Mouse (Mus musculus) frontal cortex, postnatal 14 days (tissue): ENCODE measurements around the gene Sapcd2.
A peak's percentile ranks its signal among the peaks of the same experiment; 100 is the strongest.

Source experiments
- DNase-seq, 2 experiments: peaks; one replicate each; pipeline ENCODE4 v3.0.0; 2022; ENCODE audit warnings: low spot score in 2 of 2

Gene Sapcd2

GRCm38 (mm10) chr2:25371764-25372643 is at the start of gene Sapcd2:
Gene Sapcd2 (plus strand): TSS chr2:25372321.
- peak; percentile 83 to 86 for DNase-seq

GRCm38 (mm10) chr2:25326036-25326435 is 46.1 kb upstream of the Sapcd2 start:
- no peak for DNase-seq

- no peak for DNase-seq
Measured at GRCm38 (mm10) chr2:25328440-25328839, 43.7 kb upstream of the Sapcd2 start.

- DNase-seq = no peak
Measured at GRCm38 (mm10) chr2:25331470-25331869, 40.7 kb upstream of the Sapcd2 start.

- DNase-seq = peak; percentile 99
Measured at GRCm38 (mm10) chr2:25332286-25333160, 39.6 kb upstream of the Sapcd2 start, which contains the start of gene Man1b1. Gene Man1b1 (plus strand): TSS chr2:25332338.

- DNase-seq = no peak
Measured at GRCm38 (mm10) chr2:25333569-25333968, 38.6 kb upstream of the Sapcd2 start.

- DNase-seq = no peak
Measured at GRCm38 (mm10) chr2:25338303-25338702, 33.8 kb upstream of the Sapcd2 start.

GRCm38 (mm10) chr2:25348162-25348561 is 24.0 kb upstream of the Sapcd2 start:
- no peak for DNase-seq

- DNase-seq = no peak
Measured at GRCm38 (mm10) chr2:25349499-25349898, 22.6 kb upstream of the Sapcd2 start.

GRCm38 (mm10) chr2:25350701-25351100 is 21.4 kb upstream of the Sapcd2 start:
- DNase-seq = no peak

GRCm38 (mm10) chr2:25354211-25354610 is 17.9 kb upstream of the Sapcd2 start:
- DNase-seq = no peak

GRCm38 (mm10) chr2:25355419-25356066 is 16.6 kb upstream of the Sapcd2 start:
- DNase-seq = no peak

GRCm38 (mm10) chr2:25356208-25357079 is 15.7 kb upstream of the Sapcd2 start, which contains the start of gene Dpp7:
Gene Dpp7 (minus strand): TSS chr2:25356359.
- DNase-seq = peak; percentile 72 to 78

- no peak for DNase-seq
Measured at GRCm38 (mm10) chr2:25359848-25360247, 12.3 kb upstream of the Sapcd2 start.

GRCm38 (mm10) chr2:25363478-25364178 is 8.5 kb upstream of the Sapcd2 start:
- DNase-seq = no peak

GRCm38 (mm10) chr2:25364313-25364712 is 7.8 kb upstream of the Sapcd2 start:
- DNase-seq = no peak

GRCm38 (mm10) chr2:25364761-25365090 is 7.4 kb upstream of the Sapcd2 start:
- no peak for DNase-seq

GRCm38 (mm10) chr2:25365091-25365761 is 6.9 kb upstream of the Sapcd2 start, which contains the start of gene Uap1l1:
Gene Uap1l1 (minus strand): TSS chr2:25365682.
- peak in 1 of 2 experiments; percentile 51 for DNase-seq

GRCm38 (mm10) chr2:25369996-25370395 is 2.1 kb upstream of the Sapcd2 start:
- no peak for DNase-seq
